Mouse (Mus musculus) small intestine, adult 2 months (tissue): ENCODE measurements around the gene Krtap4-2.
"Not testable (repeated sequence)": the region's sequence is repeated elsewhere in the genome, so short reads cannot be mapped to it uniquely, and the experiment has no call there.

Source experiments
- CTCF ChIP-seq: fragments of 200-500 bp; IDR thresholded peaks from 2 replicates; pipeline ENCODE4 v1.5.1; 2012; ENCODE audit warnings: low read depth, mild to moderate bottlenecking, control low read depth, inconsistent platforms, low read length, moderate library complexity, mixed read lengths; ENCODE audit not compliant: insufficient replicate concordance, insufficient read length; ENCODE audit errors: extremely low read depth
- POLR2A ChIP-seq: fragments of 200-500 bp; IDR thresholded peaks from 2 replicates; pipeline ENCODE4 v1.6.1; 2012; ENCODE audit warnings: low read depth, mild to moderate bottlenecking, control low read depth, inconsistent platforms, low read length, moderate library complexity

DNA sequence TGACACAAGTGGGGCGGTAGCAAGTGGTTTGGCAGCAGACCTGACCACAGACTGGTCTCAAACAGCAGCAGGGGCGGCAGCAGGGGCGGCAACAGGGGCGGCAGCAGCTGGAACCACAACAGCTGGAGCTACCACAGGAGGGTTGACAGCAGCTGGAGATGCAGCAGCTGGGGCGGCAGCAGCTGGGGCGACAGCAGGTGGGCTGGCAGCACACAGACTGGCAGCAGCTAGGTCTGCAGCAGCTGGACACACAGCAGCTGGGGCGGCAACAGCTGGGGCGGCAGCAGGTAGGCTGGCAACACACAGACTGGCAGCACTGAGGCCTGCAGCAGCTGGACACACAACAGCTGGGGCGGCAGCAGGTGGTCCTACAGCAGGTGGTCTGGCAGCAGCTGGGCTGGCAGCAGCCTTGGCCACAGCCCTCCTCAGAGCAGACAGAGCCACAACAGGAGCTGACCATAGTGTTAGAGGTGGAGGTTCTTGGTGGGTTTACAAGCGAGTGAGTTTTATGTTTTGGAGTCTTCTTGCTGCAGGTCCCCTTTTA, 23.7 kb upstream of the Krtap4-2 start, which contains the start of gene Gm11563:
- not testable (repeated sequence) for TF ChIP-seq POLR2A, CTCF
